16 mouse cellular contexts compared by ENCODE assay signal in genomic region chr10:120183342-120183741, GRCm38 (mm10). TPM values are rescaled to one million over a fixed set of nuclear protein-coding genes. Genes with fewer than 3 reads are reported as not detected.
DNase-seq lines count a peak whose midpoint lies in the region; ATAC-seq and TF ChIP-seq lines count a peak whose summit lies in the region.
"Had no signal": no experiment of that assay in that cellular context is flagged by ENCODE, and none has a peak within 500 bp of the region (broad histone marks: within the 10 kb centered on the region; RNA-seq: fewer than 3 reads in every experiment).

No protein-coding gene starts in this region.

- no peaks in the 10 kb centered on the region for H3K79me2 ChIP-seq in CH12.LX (replicated peaks; ENCODE audit: control insufficient read depth, extremely low read depth, insufficient read depth, poor library complexity, severe bottlenecking)

- H3K27me3 ChIP-seq in CH12.LX (replicated peaks), result no peaks in the 10 kb centered on the region
- no peaks in the 10 kb centered on the region for H3K27me3 ChIP-seq in midbrain, embryonic 13.5 days
- H3K27me3 ChIP-seq: embryonic facial prominence, embryonic 12.5 days; forebrain, embryonic 15.5 days; heart, embryonic 13.5 days; hindbrain, embryonic 15.5 days had no signal

- 0 out of 2 replicates have a peak overlapping the region, but pooled peaks have one; percentile 26 for H3K27ac ChIP-seq in CH12.LX (ENCODE audit: insufficient read depth, low read depth)
- H3K27ac ChIP-seq in left cerebral cortex, adult 2 months, result no peak overlapping the region
- H3K27ac ChIP-seq in midbrain, embryonic 13.5 days, result no peak overlapping the region
- H3K27ac ChIP-seq: embryonic facial prominence, embryonic 12.5 days; forebrain, embryonic 15.5 days; heart, embryonic 13.5 days; hindbrain, embryonic 15.5 days had no signal

- no peak for TF ChIP-seq CTCF in CH12.LX (conservative IDR thresholded peaks at IDR 0.05 in 1 of 2, IDR thresholded peaks at IDR 0.05 in 1 of 2; ENCODE audit: low read depth in 2 of 2, low read length in 2 of 2)
- TF ChIP-seq CTCF in left cerebral cortex, adult 2 months (IDR thresholded peaks at IDR 0.05), result no peak

- dilution Hi-C loops in CH12.LX (cut with MboI; ENCODE audit: extremely low pct_ligation_motif_present, extremely low pct_unique_long_range_greater_than_20kb, low sequenced_read_pairs), result no loop called here

- intact Hi-C loops in left cerebral cortex, adult 2 months (cut with DNase I), result no loop called here

- peaks cover 0 to 3% of the 10 kb centered on the region in 2 experiments for H3K36me3 ChIP-seq in CH12.LX (replicated peaks in 1 of 2; ENCODE audit: control insufficient read depth in 1 of 2, insufficient read depth in 1 of 2, low read length in 1 of 2)
- H3K36me3 ChIP-seq in midbrain, embryonic 13.5 days, result no peaks in the 10 kb centered on the region
- H3K36me3 ChIP-seq: embryonic facial prominence, embryonic 12.5 days; forebrain, embryonic 15.5 days; heart, embryonic 13.5 days; hindbrain, embryonic 15.5 days had no signal

- peaks cover 2% of the 10 kb centered on the region for H3K9me3 ChIP-seq in CH12.LX (replicated peaks; ENCODE audit: low read length)
- no peaks in the 10 kb centered on the region for H3K9me3 ChIP-seq in midbrain, embryonic 13.5 days
- H3K9me3 ChIP-seq: forebrain, embryonic 15.5 days; hindbrain, embryonic 15.5 days had no signal

- in situ Hi-C loops in CH12.LX (cut with MboI; ENCODE audit: low pct_ligation_motif_present, low pct_unique_long_range_greater_than_20kb, low sequenced_read_pairs), result no loop called here

- no peak overlapping the region for H3K9ac ChIP-seq in CH12.LX (ENCODE audit: insufficient read depth, low read depth)
- no peak overlapping the region for H3K9ac ChIP-seq in midbrain, embryonic 13.5 days (replicated peaks)
- H3K9ac ChIP-seq: embryonic facial prominence, embryonic 12.5 days; forebrain, embryonic 15.5 days; heart, embryonic 13.5 days; hindbrain, embryonic 15.5 days had no signal

- no peak for TF ChIP-seq POLR2A in CH12.LX (IDR thresholded peaks at IDR 0.05; ENCODE audit: low read depth, low read length)

- H3K4me2 ChIP-seq in CH12.LX (ENCODE audit: insufficient read depth, low read depth, poor library complexity, severe bottlenecking), result peak overlapping the region; percentile 36; the same call in 1 of the 2 replicates
- H3K4me2 ChIP-seq in midbrain, embryonic 13.5 days (replicated peaks), result no peak overlapping the region
- H3K4me2 ChIP-seq: embryonic facial prominence, embryonic 12.5 days; forebrain, embryonic 15.5 days; heart, embryonic 13.5 days; hindbrain, embryonic 15.5 days had no signal

- TF ChIP-seq RAD21 in CH12.LX (IDR thresholded peaks at IDR 0.05; ENCODE audit: low read depth, low read length), result no peak

- WGBS in midbrain, embryonic 13.5 days, result 98% methylated on average over 2 of the region's 2 CpGs

- no peak overlapping the region for H3K4me3 ChIP-seq in CH12.LX (replicated peaks in 1 of 3; ENCODE audit: low read depth in 2 of 3, low read length in 2 of 3, poor library complexity in 1 of 3)
- H3K4me3 ChIP-seq in left cerebral cortex, adult 2 months, result no peak overlapping the region
- H3K4me3 ChIP-seq in midbrain, embryonic 13.5 days (replicated peaks), result no peak overlapping the region
- H3K4me3 ChIP-seq: embryonic facial prominence, embryonic 12.5 days; forebrain, embryonic 15.5 days; heart, embryonic 13.5 days; hindbrain, embryonic 15.5 days had no signal

- TF ChIP-seq EP300 in CH12.LX (IDR thresholded peaks at IDR 0.05; ENCODE audit: low read length), result peak; percentile 71

- DNase-seq in 416B (ENCODE audit: low read depth) (peak; percentile 34), CH12.LX (ENCODE audit: extremely low read depth) (no peak)
- DNase-seq in left cerebral cortex, adult 2 months (ENCODE audit: extremely low spot score in 1 of 2, low spot score in 2 of 2), result no peak
- no peak for DNase-seq in right cerebral cortex, postnatal 14 days
- DNase-seq: adrenal gland, postnatal 10 days; cerebellum, adult 11 months; cerebellum, adult 8-10 months; cerebellum, postnatal 14 days; heart, postnatal 36 days had no signal

- peaks cover 9 to 25% of the 10 kb centered on the region in 2 experiments; a peak in 3 of 4 replicates for H3K4me1 ChIP-seq in CH12.LX (ENCODE audit: control insufficient read depth in 1 of 2, insufficient read depth in 2 of 2)
- no peaks in the 10 kb centered on the region for H3K4me1 ChIP-seq in midbrain, embryonic 13.5 days (replicated peaks)
- H3K4me1 ChIP-seq: embryonic facial prominence, embryonic 12.5 days; forebrain, embryonic 15.5 days; heart, embryonic 13.5 days; hindbrain, embryonic 15.5 days had no signal

- ATAC-seq in common myeloid progenitor, adult 5-6 weeks (replicated peaks; ENCODE audit: low read depth, poor library complexity, severe bottlenecking), result peak; percentile 64
- 0 out of 2 replicates have a peak, but pooled peaks have one; percentile 13 for ATAC-seq in monocyte, adult 5-6 weeks (replicated peaks; ENCODE audit: insufficient number of reproducible peaks, low FRiP score, low TSS enrichment, poor library complexity, severe bottlenecking)
- ATAC-seq in midbrain, embryonic 13.5 days, result no peak
- ATAC-seq: forebrain, embryonic 15.5 days had no signal

TF ChIP-seq in CH12.LX, 34 proteins besides CTCF, POLR2A, EP300 and RAD21:
- TF ChIP-seq MAFK (IDR thresholded peaks at IDR 0.05; ENCODE audit: insufficient replicate concordance, low read length) (no peak), JUN (IDR thresholded peaks at IDR 0.05; ENCODE audit: insufficient read depth, low read depth, low read length) (no peak), IRF4 (IDR thresholded peaks at IDR 0.05; ENCODE audit: low read depth, low read length) (0 out of 2 replicates have a peak, but pooled peaks have one; percentile 15), POLR2AphosphoS2 (IDR thresholded peaks at IDR 0.05; ENCODE audit: low read depth, low read length) (no peak), E2F4 (IDR thresholded peaks at IDR 0.05; ENCODE audit: insufficient replicate concordance, low read depth, low read length) (no peak), CHD1 (IDR thresholded peaks at IDR 0.05; ENCODE audit: low read depth, low read length) (0 out of 2 replicates have a peak, but pooled peaks have one; percentile 28)
TF ChIP-seq in CH12.LX: peak in this region for 2.

RNA-seq across cellular contexts. Expression of gene Tmbim4, which starts 18.0 kb away (rescaled TPM):
- total RNA-seq in CH12.LX (2012; rRNA removed) (83.6 and 97.8 TPM in 2 replicates), CH12.LX (2014; rRNA removed) (112 and 121 TPM in 2 replicates)
- polyA plus RNA-seq in CH12.LX (2012; ENCODE audit: insufficient read length, low read depth), result 104 and 113 TPM in 2 replicates
- total RNA-seq in common myeloid progenitor, adult 5-6 weeks (2017), result 97.8 and 138 TPM in 2 replicates
- 150 to 178 TPM (median 170 TPM) in 3 replicates for total RNA-seq in monocyte, adult 5-6 weeks (2017)
- 10 to 100 TPM; 58.7 to 68.8 TPM for total RNA-seq in left cerebral cortex, adult 2 months (2021)
- 95.0 and 98.6 TPM in 2 replicates for polyA plus RNA-seq in midbrain, embryonic 13.5 days (2015; fragmentation: Nextera tagmentation; extraction: Ambion mirVana)

RNA-seq across cellular contexts. Expression of gene Irak3, which starts 18.6 kb away (rescaled TPM):
- total RNA-seq in CH12.LX (2012; rRNA removed) (2.1 and 3.1 TPM in 2 replicates), CH12.LX (2014; rRNA removed) (0.50 TPM in 2 replicates)
- 0.65 and 1.1 TPM in 2 replicates for polyA plus RNA-seq in CH12.LX (2012; ENCODE audit: insufficient read length, low read depth)
- 11.9 and 16.8 TPM in 2 replicates for total RNA-seq in common myeloid progenitor, adult 5-6 weeks (2017)
- 30.9 to 31.9 TPM (median 31.4 TPM) in 3 replicates for total RNA-seq in monocyte, adult 5-6 weeks (2017)
- under 1 TPM; 0.61 to 0.72 TPM for total RNA-seq in left cerebral cortex, adult 2 months (2021)
- 0.24 and 0.36 TPM in 2 replicates for polyA plus RNA-seq in midbrain, embryonic 13.5 days (2015; fragmentation: Nextera tagmentation; extraction: Ambion mirVana)

RNA-seq across cellular contexts. Expression of gene Llph, which starts 43.5 kb away (rescaled TPM):
- total RNA-seq in CH12.LX (2012; rRNA removed) (75.9 and 82.0 TPM in 2 replicates), CH12.LX (2014; rRNA removed) (103 and 118 TPM in 2 replicates)
- polyA plus RNA-seq in CH12.LX (2012; ENCODE audit: insufficient read length, low read depth), result 237 and 276 TPM in 2 replicates
- total RNA-seq in common myeloid progenitor, adult 5-6 weeks (2017), result 97.9 and 108 TPM in 2 replicates
- 57.4 to 79.1 TPM (median 74.2 TPM) in 3 replicates for total RNA-seq in monocyte, adult 5-6 weeks (2017)
- total RNA-seq in left cerebral cortex, adult 2 months (2021), result 10 to 100 TPM; 21.7 to 24.3 TPM
- 45.5 and 46.7 TPM in 2 replicates for polyA plus RNA-seq in midbrain, embryonic 13.5 days (2015; fragmentation: Nextera tagmentation; extraction: Ambion mirVana)
